Mouse (Mus musculus) embryonic facial prominence, embryonic 15.5 days (tissue): ENCODE results near the gene Col4a6. TPM values are rescaled to one million over a fixed set of nuclear protein-coding genes. Genes with fewer than 3 reads are reported as not detected.

Experiments used
- ATAC-seq: fragments of 200-750 bp; cut with Nextera tagmentation; 2 replicates; pipeline ENCODE4 v1.8.0; 2017; ENCODE audit warnings: low read depth, moderate TSS enrichment; ENCODE audit not compliant: insufficient number of reproducible peaks, low FRiP score, low TSS enrichment
- H3K27ac ChIP-seq: fragments of 300-500 bp; sonication (generic); replicated peaks from 2 replicates; pipeline ENCODE4 v1.5.1; 2015; ENCODE audit warnings: mild to moderate bottlenecking, inconsistent platforms
- H3K27me3 ChIP-seq: fragments of 300-500 bp; sonication (generic); 2 replicates; pipeline ENCODE4 v1.6.1; 2015; ENCODE audit warnings: inconsistent platforms
- H3K36me3 ChIP-seq: fragments of 300-500 bp; sonication (generic); 2 replicates; pipeline ENCODE4 v1.6.1; 2015; ENCODE audit warnings: mild to moderate bottlenecking, inconsistent platforms
- H3K4me1 ChIP-seq: fragments of 300-500 bp; sonication (generic); 2 replicates; pipeline ENCODE4 v1.6.1; 2015; ENCODE audit warnings: inconsistent platforms
- H3K4me2 ChIP-seq: fragments of 300-500 bp; sonication (generic); replicated peaks from 2 replicates; pipeline ENCODE4 v1.6.1; 2015; ENCODE audit warnings: mild to moderate bottlenecking, inconsistent platforms
- H3K4me3 ChIP-seq: fragments of 300-500 bp; sonication (generic); replicated peaks from 2 replicates; pipeline ENCODE4 v1.5.1; 2015; ENCODE audit warnings: mild to moderate bottlenecking, inconsistent platforms
- H3K9ac ChIP-seq: fragments of 300-500 bp; sonication (generic); 2 replicates; pipeline ENCODE4 v1.6.1; 2015; ENCODE audit warnings: inconsistent platforms
- H3K9me3 ChIP-seq: fragments of 300-500 bp; sonication (generic); replicated peaks from 2 replicates; pipeline ENCODE4 v1.6.1; 2016; ENCODE audit warnings: inconsistent platforms
- WGBS: fragments of 180-500 bp; shearing (Covaris S2); methylation state at CpG from one replicate; pipeline ENCODE4 v1.1.7; 2015; 5-methylcytosine and 5-hydroxymethylcytosine counted together
- polyA plus RNA-seq: library from polyadenylated mRNA; unstranded; fragments of >200 nt; fragmentation: Nextera tagmentation; extraction: Ambion mirVana; gene quantifications from 2 replicates; pipeline ENCODE4 v1.2.1, GENCODE M21; 2015

Col4a6 gene
- polyA plus RNA-seq, 1 experiment from 2014 or later = 2.6 TPM

DNA sequence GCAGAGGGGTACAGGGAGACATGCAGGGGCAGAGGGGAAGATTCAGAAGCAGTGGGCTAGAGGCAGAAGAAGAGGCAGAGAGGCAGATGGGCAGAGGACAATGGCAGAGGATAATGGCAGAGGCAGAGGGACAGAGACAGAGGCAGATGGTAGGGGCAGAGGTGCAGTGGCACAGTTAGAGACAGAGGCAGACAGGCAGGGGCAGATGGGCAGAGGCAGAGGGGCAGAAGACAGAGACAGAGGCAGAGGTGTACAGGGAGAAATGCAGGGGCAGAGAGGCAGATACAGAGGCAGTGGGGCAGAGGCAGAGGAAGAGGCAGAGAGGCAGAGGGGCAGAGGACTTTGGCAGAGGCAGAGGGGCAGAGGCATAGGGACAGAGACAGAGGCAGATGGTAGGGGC lies 322.7 kb downstream of the Col4a6 start:
- Histone ChIP-seq H3K27ac (no peak overlapping the region), H3K9me3 (no peaks in the 10 kb centered on the region), H3K4me1 (no peaks in the 10 kb centered on the region), H3K4me3 (no peak overlapping the region), H3K36me3 (no peaks in the 10 kb centered on the region), H3K4me2 (no peak overlapping the region), H3K9ac (no peak overlapping the region), H3K27me3 (no peaks in the 10 kb centered on the region)
- ATAC-seq = 0 out of 2 replicates have a peak, but pooled peaks have one; percentile 19

DNA sequence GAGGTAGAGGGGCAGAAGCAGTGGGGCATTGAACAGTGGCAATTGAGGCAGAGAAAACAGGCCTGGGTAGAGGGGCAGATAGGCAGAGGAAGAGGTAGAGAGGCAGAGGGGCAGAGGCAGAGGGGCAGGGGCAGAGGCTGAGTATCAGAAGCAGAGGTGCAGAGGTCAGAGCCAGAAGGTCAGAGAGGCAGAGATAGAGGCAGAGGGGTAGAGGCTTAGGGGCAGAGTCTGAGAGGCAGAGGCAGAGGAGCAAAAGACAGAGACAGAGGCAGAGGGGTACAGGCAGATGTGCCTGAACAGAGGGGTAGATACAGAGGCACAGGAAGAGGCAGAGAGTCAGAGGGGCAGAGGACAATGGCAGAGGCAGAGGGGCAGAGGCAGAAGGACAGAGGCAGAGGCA lies 323.6 kb downstream of the Col4a6 start:
- peak; percentile 63; the same call in 1 of the 2 replicates for ATAC-seq
- no peaks in the 10 kb centered on the region for H3K27me3 ChIP-seq

GRCm38 (mm10) chrX:141149705-141150104 lies 324.2 kb downstream of the Col4a6 start:
- Histone ChIP-seq H3K4me2 (no peak overlapping the region), H3K9ac (no peak overlapping the region), H3K27ac (no peak overlapping the region), H3K4me3 (no peak overlapping the region), H3K4me1 (no peaks in the 10 kb centered on the region), H3K27me3 (no peaks in the 10 kb centered on the region), H3K9me3 (no peaks in the 10 kb centered on the region), H3K36me3 (no peaks in the 10 kb centered on the region)
- 57% methylated on average over 1 of the region's 1 CpGs for WGBS
- ATAC-seq = no peak

More for the DNA sequence above, 323.6 kb downstream of the Col4a6 start:
- Histone ChIP-seq H3K27ac (no peak overlapping the region), H3K4me1 (no peaks in the 10 kb centered on the region), H3K4me3 (no peak overlapping the region), H3K9ac (no peak overlapping the region), H3K36me3 (no peaks in the 10 kb centered on the region), H3K4me2 (no peak overlapping the region), H3K9me3 (no peaks in the 10 kb centered on the region)

Other genes with a start within 250 kb of the Col4a6 start
- 10.4 and 10.6 TPM in 2 replicates for gene Col4a5, start 1.3 kb upstream of the Col4a6 start, polyA plus RNA-seq